Mouse (Mus musculus): ENCODE measurements around the gene Thrap3. TPM values are rescaled to one million over a fixed set of nuclear protein-coding genes. Genes with fewer than 3 reads are reported as not detected.
"Not testable (repeated sequence)": the region's sequence is repeated elsewhere in the genome, so short reads cannot be mapped to it uniquely, and the experiment has no call there.

The Thrap3 gene
- polyA plus RNA-seq, 1 experiment from 2014 or later = 98.1 TPM

- Histone ChIP-seq H3K9ac (no peak overlapping the region), H3K4me1 (replicated peaks) (peaks cover 44% of the 10 kb centered on the region), H3K4me2 (no peak overlapping the region), H3K9me3 (replicated peaks) (no peaks in the 10 kb centered on the region), H3K27ac (no peak overlapping the region), H3K27me3 (no peaks in the 10 kb centered on the region), H3K4me3 (replicated peaks) (no peak overlapping the region), H3K36me3 (peaks cover 80% of the 10 kb centered on the region)
- DNase-seq = no peak
- no peak for ATAC-seq (ENCODE audit: low read depth)
Observed at GRCm38 (mm10) chr4:126194216-126194615, 8.3 kb downstream of the Thrap3 start.

GRCm38 (mm10) chr4:126190636-126191035 is 11.9 kb downstream of the Thrap3 start:
- Histone ChIP-seq H3K9ac (no peak overlapping the region), H3K36me3 (peaks cover 87% of the 10 kb centered on the region), H3K4me1 (replicated peaks) (peaks cover 18% of the 10 kb centered on the region), H3K27me3 (no peaks in the 10 kb centered on the region), H3K4me2 (no peak overlapping the region), H3K4me3 (replicated peaks) (no peak overlapping the region), H3K27ac (no peak overlapping the region), H3K9me3 (replicated peaks) (no peaks in the 10 kb centered on the region)
- 93% methylated on average over 2 of the region's 2 CpGs for WGBS (ENCODE audit: insufficient replicate concordance)
- no peak for ATAC-seq (ENCODE audit: low read depth)
- DNase-seq = no peak

GRCm38 (mm10) chr4:126187096-126187495 is 15.5 kb downstream of the Thrap3 start:
- 87% methylated on average over 3 of the region's 3 CpGs for WGBS (ENCODE audit: insufficient replicate concordance)

GRCm38 (mm10) chr4:126183034-126183433 is 19.5 kb downstream of the Thrap3 start:
- ATAC-seq (ENCODE audit: low read depth) (no peak), DNase-seq (no peak)
- Histone ChIP-seq H3K9ac (no peak overlapping the region), H3K27ac (no peak overlapping the region), H3K4me2 (no peak overlapping the region), H3K4me1 (replicated peaks) (peaks cover 8% of the 10 kb centered on the region), H3K4me3 (replicated peaks) (no peak overlapping the region), H3K27me3 (no peaks in the 10 kb centered on the region), H3K36me3 (peaks cover 87% of the 10 kb centered on the region), H3K9me3 (replicated peaks) (no peaks in the 10 kb centered on the region)
- WGBS (ENCODE audit: insufficient replicate concordance) = 87% methylated on average over 5 of the region's 5 CpGs

More at GRCm38 (mm10) chr4:126187096-126187495, 15.5 kb downstream of the Thrap3 start:
- H3K27me3 ChIP-seq = no peaks in the 10 kb centered on the region
- ATAC-seq (ENCODE audit: low read depth) (no peak), DNase-seq (no peak)
- peaks cover 6% of the 10 kb centered on the region; the same call in 1 of the 2 replicates for H3K4me1 ChIP-seq (replicated peaks)
- H3K9ac ChIP-seq = no peak overlapping the region
- peaks cover 81% of the 10 kb centered on the region for H3K36me3 ChIP-seq
- no peak overlapping the region for H3K4me3 ChIP-seq (replicated peaks)
- no peak overlapping the region for H3K27ac ChIP-seq
- no peaks in the 10 kb centered on the region for H3K9me3 ChIP-seq (replicated peaks)
- H3K4me2 ChIP-seq = no peak overlapping the region

GRCm38 (mm10) chr4:126181170-126181957 is 21.2 kb downstream of the Thrap3 start:
- Histone ChIP-seq H3K36me3 (peaks cover 87% of the 10 kb centered on the region), H3K27ac (no peak overlapping the region), H3K9ac (no peak overlapping the region), H3K4me2 (no peak overlapping the region), H3K9me3 (replicated peaks) (no peaks in the 10 kb centered on the region), H3K4me1 (replicated peaks) (peaks cover 8% of the 10 kb centered on the region), H3K4me3 (replicated peaks) (no peak overlapping the region), H3K27me3 (no peaks in the 10 kb centered on the region)
- ATAC-seq (ENCODE audit: low read depth) (0 out of 2 replicates have a peak, but pooled peaks have one; percentile 48), DNase-seq (no peak)
- 75% methylated on average over 7 of the region's 7 CpGs for WGBS (ENCODE audit: insufficient replicate concordance)

GRCm38 (mm10) chr4:126175980-126176379 is 26.6 kb downstream of the Thrap3 start:
- ATAC-seq (ENCODE audit: low read depth); H3K4me1 ChIP-seq (replicated peaks); H3K9ac ChIP-seq; DNase-seq; H3K27me3 ChIP-seq; H3K4me2 ChIP-seq; H3K27ac ChIP-seq; H3K4me3 ChIP-seq (replicated peaks); H3K9me3 ChIP-seq (replicated peaks): not testable (repeated sequence)
- H3K36me3 ChIP-seq = peaks cover 93% of the 10 kb centered on the region
- 79% methylated on average over 7 of the region's 7 CpGs for WGBS (ENCODE audit: insufficient replicate concordance)

GRCm38 (mm10) chr4:126173800-126174199 is 28.8 kb downstream of the Thrap3 start:
- Histone ChIP-seq H3K4me2 (no peak overlapping the region), H3K4me1 (replicated peaks) (no peaks in the 10 kb centered on the region), H3K27ac (no peak overlapping the region), H3K27me3 (no peaks in the 10 kb centered on the region), H3K4me3 (replicated peaks) (no peak overlapping the region), H3K36me3 (peaks cover 93% of the 10 kb centered on the region), H3K9ac (no peak overlapping the region), H3K9me3 (replicated peaks) (no peaks in the 10 kb centered on the region)
- 81% methylated on average over 5 of the region's 5 CpGs for WGBS (ENCODE audit: insufficient replicate concordance)
- no peak for ATAC-seq (ENCODE audit: low read depth)
- DNase-seq = no peak

- H3K27ac ChIP-seq; H3K9me3 ChIP-seq (replicated peaks); H3K4me3 ChIP-seq (replicated peaks); DNase-seq; ATAC-seq (ENCODE audit: low read depth); H3K27me3 ChIP-seq; H3K9ac ChIP-seq; H3K4me2 ChIP-seq: not testable (repeated sequence)
- H3K4me1 ChIP-seq (replicated peaks) = peaks cover 15% of the 10 kb centered on the region
- H3K36me3 ChIP-seq = peaks cover 97% of the 10 kb centered on the region
- WGBS (ENCODE audit: insufficient replicate concordance) = 91% methylated on average over 5 of the region's 5 CpGs
Observed at GRCm38 (mm10) chr4:126170737-126171136, 31.8 kb downstream of the Thrap3 start.

GRCm38 (mm10) chr4:126168851-126169250 is 33.7 kb downstream of the Thrap3 start:
- ATAC-seq (ENCODE audit: low read depth) = no peak
- H3K9me3 ChIP-seq (replicated peaks) = no peaks in the 10 kb centered on the region
- 82% methylated on average over 6 of the region's 6 CpGs for WGBS (ENCODE audit: insufficient replicate concordance)
- H3K4me3 ChIP-seq (replicated peaks) = no peak overlapping the region
- DNase-seq = no peak
- no peak overlapping the region for H3K4me2 ChIP-seq
- H3K4me1 ChIP-seq (replicated peaks) = peaks cover 16% of the 10 kb centered on the region
- no peak overlapping the region for H3K27ac ChIP-seq
- peaks cover 87% of the 10 kb centered on the region for H3K36me3 ChIP-seq
- no peak overlapping the region for H3K9ac ChIP-seq
- no peaks in the 10 kb centered on the region for H3K27me3 ChIP-seq

- H3K4me1 ChIP-seq (replicated peaks) = peaks cover 36% of the 10 kb centered on the region
Observed at GRCm38 (mm10) chr4:126166084-126166483, 36.5 kb downstream of the Thrap3 start.

GRCm38 (mm10) chr4:126165092-126165491 is 37.5 kb downstream of the Thrap3 start:
- H3K4me3 ChIP-seq (replicated peaks); ATAC-seq (ENCODE audit: low read depth); DNase-seq; H3K4me2 ChIP-seq; H3K9me3 ChIP-seq (replicated peaks); H3K27me3 ChIP-seq; H3K27ac ChIP-seq; H3K9ac ChIP-seq: not testable (repeated sequence)
- 77% methylated on average over 8 of the region's 10 CpGs for WGBS (ENCODE audit: insufficient replicate concordance)
- H3K36me3 ChIP-seq = peaks cover 52% of the 10 kb centered on the region
- H3K4me1 ChIP-seq (replicated peaks) = peaks cover 36% of the 10 kb centered on the region

More at GRCm38 (mm10) chr4:126166084-126166483, 36.5 kb downstream of the Thrap3 start:
- ATAC-seq (ENCODE audit: low read depth) = no peak
- Histone ChIP-seq H3K9ac (no peak overlapping the region), H3K9me3 (replicated peaks) (no peaks in the 10 kb centered on the region), H3K27me3 (no peaks in the 10 kb centered on the region), H3K4me2 (no peak overlapping the region), H3K27ac (no peak overlapping the region), H3K36me3 (peaks cover 61% of the 10 kb centered on the region), H3K4me3 (replicated peaks) (no peak overlapping the region)
- WGBS (ENCODE audit: insufficient replicate concordance) = 81% methylated on average over 3 of the region's 3 CpGs
- DNase-seq = no peak

- H3K27me3 ChIP-seq = no peaks in the 10 kb centered on the region
- peak overlapping the region; percentile 81 for H3K9ac ChIP-seq
- no peak for ATAC-seq (ENCODE audit: low read depth)
- 0 out of 2 replicates have a peak overlapping the region, but pooled peaks have one; percentile 67 for H3K4me3 ChIP-seq (replicated peaks)
- H3K9me3 ChIP-seq (replicated peaks) = no peaks in the 10 kb centered on the region
- 53% methylated on average over 4 of the region's 4 CpGs for WGBS (ENCODE audit: insufficient replicate concordance)
- peaks cover 36% of the 10 kb centered on the region for H3K4me1 ChIP-seq (replicated peaks)
- peaks cover 38% of the 10 kb centered on the region for H3K36me3 ChIP-seq
- no peak for DNase-seq
- peak overlapping the region; percentile 66; the same call in 1 of the 2 replicates for H3K27ac ChIP-seq
- H3K4me2 ChIP-seq = peak overlapping the region; percentile 97
Observed at GRCm38 (mm10) chr4:126163685-126164084, 38.9 kb downstream of the Thrap3 start.

Data from liver, embryonic 13.5 days (tissue).